Mouse (Mus musculus): ENCODE results near the gene Rasgrp3. TPM values are rescaled to one million over a fixed set of nuclear protein-coding genes. Genes with fewer than 3 reads are reported as not detected.

Rasgrp3 gene
- polyA plus RNA-seq, 1 experiment, result 0.66 TPM

DNA sequence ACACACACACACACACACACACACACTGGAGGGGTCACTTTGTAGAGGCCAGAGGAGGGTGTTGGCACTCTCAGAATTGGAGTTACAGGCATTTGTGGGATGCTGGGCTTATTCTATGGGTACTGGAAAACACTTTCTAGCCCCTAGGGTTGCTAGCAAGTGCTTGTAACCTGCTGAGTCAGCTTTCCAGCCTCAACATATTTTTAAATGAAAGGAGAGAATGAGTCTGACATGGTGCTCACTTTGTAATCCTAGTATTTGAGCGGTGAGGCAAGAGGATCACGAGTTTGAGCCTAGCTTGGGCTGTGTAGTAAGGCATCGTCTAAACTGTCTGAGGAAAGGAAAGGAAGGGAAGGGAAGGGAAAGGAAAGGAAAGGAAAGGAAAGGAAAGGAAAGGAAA lies 825 bp upstream of the Rasgrp3 start:
- WGBS, result 87% methylated on average over 3 of the region's 3 CpGs
- TF ChIP-seq CTCF (IDR thresholded peaks at IDR 0.05; ENCODE audit: extremely low read depth, insufficient read length, insufficient replicate concordance, low read depth, low read length) (no peak), POLR2A (IDR thresholded peaks at IDR 0.05; ENCODE audit: low read depth, low read length) (no peak)
- Histone ChIP-seq H3K27ac (ENCODE audit: insufficient read depth, low read depth, low read length) (no peak overlapping the region), H3K27me3 (ENCODE audit: control insufficient read depth, insufficient read depth, low read length) (no peaks in the 10 kb centered on the region), H3K4me3 (ENCODE audit: low read depth, low read length) (no peak overlapping the region), H3K4me1 (ENCODE audit: control insufficient read depth, insufficient read depth, insufficient read length, low read length) (no peaks in the 10 kb centered on the region), H3K36me3 (ENCODE audit: control insufficient read depth, insufficient read depth, low read length) (no peaks in the 10 kb centered on the region)

DNA sequence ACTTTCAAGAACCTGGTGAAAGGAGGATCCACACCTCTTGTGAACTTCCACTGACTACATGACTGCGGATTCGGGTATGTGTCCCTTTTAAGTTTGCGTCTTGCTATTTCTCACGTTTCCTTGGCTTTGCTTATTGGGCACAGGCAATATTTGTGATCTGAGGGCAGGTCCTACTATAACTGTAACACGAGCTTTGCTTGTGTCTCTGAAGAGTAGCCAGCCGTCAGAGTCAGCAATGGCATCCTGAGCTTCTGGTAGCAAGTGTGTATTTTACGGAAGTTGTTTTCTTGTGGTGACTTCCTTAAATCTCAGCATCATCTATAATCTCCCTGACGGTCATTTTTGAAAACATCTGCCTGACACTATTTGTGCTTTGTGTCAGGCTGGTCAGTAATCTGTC lies 399 bp downstream of the Rasgrp3 start:
- no peaks in the 10 kb centered on the region for H3K27me3 ChIP-seq (ENCODE audit: control insufficient read depth, insufficient read depth, low read length)
- 73% methylated on average over 8 of the region's 8 CpGs for WGBS
- no peak for TF ChIP-seq POLR2A (IDR thresholded peaks at IDR 0.05; ENCODE audit: low read depth, low read length)
- no peak for TF ChIP-seq CTCF (IDR thresholded peaks at IDR 0.05; ENCODE audit: extremely low read depth, insufficient read length, insufficient replicate concordance, low read depth, low read length)
- H3K36me3 ChIP-seq (ENCODE audit: control insufficient read depth, insufficient read depth, low read length), result no peaks in the 10 kb centered on the region
- peak overlapping the region; percentile 65; the same call in 1 of the 2 replicates for H3K27ac ChIP-seq (ENCODE audit: insufficient read depth, low read depth, low read length)
- H3K4me3 ChIP-seq (ENCODE audit: low read depth, low read length), result peak overlapping the region; percentile 31; the same call in 1 of the 2 replicates
- no peaks in the 10 kb centered on the region for H3K4me1 ChIP-seq (ENCODE audit: control insufficient read depth, insufficient read depth, insufficient read length, low read length)

DNA sequence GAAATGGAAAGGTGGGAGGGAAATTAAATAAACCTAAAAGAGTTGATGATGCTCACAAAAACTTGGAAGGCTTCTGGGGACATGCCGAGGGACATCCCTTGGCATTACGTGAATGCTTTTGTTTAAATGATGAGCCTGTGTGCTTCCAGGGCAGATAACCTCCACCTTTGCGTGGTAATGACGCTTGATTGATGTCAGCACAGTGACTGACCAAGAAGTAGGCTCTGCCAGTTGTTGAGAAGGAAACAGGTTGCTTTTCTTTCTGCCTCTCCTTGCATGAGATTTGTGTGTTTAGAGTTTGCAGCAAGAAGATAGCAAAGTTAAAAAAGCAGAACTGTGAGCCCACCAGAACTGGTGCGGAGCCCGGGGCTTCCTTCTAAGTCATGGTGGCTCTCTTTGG lies 1.1 kb downstream of the Rasgrp3 start:
- TF ChIP-seq POLR2A (IDR thresholded peaks at IDR 0.05; ENCODE audit: low read depth, low read length), result no peak
- no peak for TF ChIP-seq CTCF (IDR thresholded peaks at IDR 0.05; ENCODE audit: extremely low read depth, insufficient read length, insufficient replicate concordance, low read depth, low read length)
- no peak overlapping the region for H3K4me3 ChIP-seq (ENCODE audit: low read depth, low read length)
- no peaks in the 10 kb centered on the region for H3K27me3 ChIP-seq (ENCODE audit: control insufficient read depth, insufficient read depth, low read length)
- H3K4me1 ChIP-seq (ENCODE audit: control insufficient read depth, insufficient read depth, insufficient read length, low read length), result no peaks in the 10 kb centered on the region
- H3K36me3 ChIP-seq (ENCODE audit: control insufficient read depth, insufficient read depth, low read length), result no peaks in the 10 kb centered on the region
- WGBS, result 70% methylated on average over 6 of the region's 6 CpGs
- no peak overlapping the region for H3K27ac ChIP-seq (ENCODE audit: insufficient read depth, low read depth, low read length)

DNA sequence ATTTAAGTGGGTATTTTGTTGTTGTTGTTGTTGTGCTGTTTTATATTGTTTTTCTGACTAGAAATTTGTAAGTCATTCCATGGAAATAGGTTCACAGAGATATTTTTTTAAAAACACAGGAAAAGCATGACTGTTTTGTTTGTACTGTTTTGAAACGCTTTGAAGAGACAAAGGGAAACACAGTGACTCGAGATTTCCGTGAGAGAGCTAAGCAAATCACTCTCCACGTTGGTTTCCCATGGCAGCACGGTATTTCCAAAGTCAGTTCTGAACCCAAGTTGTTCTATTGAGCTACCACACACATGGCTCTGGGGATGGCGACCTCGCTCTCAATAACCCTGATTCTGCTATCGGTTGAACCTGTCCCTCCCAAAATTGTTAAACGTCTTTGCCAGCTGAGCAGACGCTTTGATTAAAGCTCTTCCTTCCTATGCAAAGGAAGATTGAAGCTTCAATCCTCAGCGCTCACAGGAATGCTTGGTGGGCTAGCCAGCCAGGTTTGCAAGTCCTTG lies 1.6 kb downstream of the Rasgrp3 start:
- no peaks in the 10 kb centered on the region for H3K27me3 ChIP-seq (ENCODE audit: control insufficient read depth, insufficient read depth, low read length)
- WGBS, result 72% methylated on average over 11 of the region's 11 CpGs
- no peak overlapping the region for H3K27ac ChIP-seq (ENCODE audit: insufficient read depth, low read depth, low read length)
- H3K4me1 ChIP-seq (ENCODE audit: control insufficient read depth, insufficient read depth, insufficient read length, low read length), result no peaks in the 10 kb centered on the region
- TF ChIP-seq CTCF (IDR thresholded peaks at IDR 0.05; ENCODE audit: extremely low read depth, insufficient read length, insufficient replicate concordance, low read depth, low read length) (no peak), POLR2A (IDR thresholded peaks at IDR 0.05; ENCODE audit: low read depth, low read length) (no peak)
- no peaks in the 10 kb centered on the region for H3K36me3 ChIP-seq (ENCODE audit: control insufficient read depth, insufficient read depth, low read length)
- H3K4me3 ChIP-seq (ENCODE audit: low read depth, low read length), result peak overlapping the region; percentile 33; the same call in 1 of the 2 replicates

DNA sequence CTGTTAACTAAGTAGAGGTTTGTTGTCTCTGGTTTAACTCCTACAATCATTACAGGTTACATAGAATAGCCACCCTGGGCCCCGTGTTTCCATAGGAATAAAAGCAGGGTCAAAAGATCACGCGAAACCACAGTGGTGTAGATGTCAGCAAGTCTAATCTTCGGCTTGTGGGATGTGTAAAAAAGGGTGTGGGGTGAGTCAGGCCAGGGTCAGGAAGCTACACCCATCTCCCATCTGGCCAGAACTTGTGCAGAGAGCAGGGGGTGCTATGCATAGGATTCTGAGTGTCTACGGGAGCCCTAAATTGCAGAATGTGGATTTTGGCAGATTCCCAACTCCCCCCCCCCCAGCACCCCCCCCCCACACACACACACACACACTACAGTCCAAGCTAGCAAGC lies 2.5 kb downstream of the Rasgrp3 start:
- Histone ChIP-seq H3K4me3 (ENCODE audit: low read depth, low read length) (no peak overlapping the region), H3K4me1 (ENCODE audit: control insufficient read depth, insufficient read depth, insufficient read length, low read length) (no peaks in the 10 kb centered on the region), H3K36me3 (ENCODE audit: control insufficient read depth, insufficient read depth, low read length) (no peaks in the 10 kb centered on the region), H3K27ac (ENCODE audit: insufficient read depth, low read depth, low read length) (no peak overlapping the region), H3K27me3 (ENCODE audit: control insufficient read depth, insufficient read depth, low read length) (no peaks in the 10 kb centered on the region)
- TF ChIP-seq CTCF (IDR thresholded peaks at IDR 0.05; ENCODE audit: extremely low read depth, insufficient read length, insufficient replicate concordance, low read depth, low read length), result no peak
- no peak for TF ChIP-seq POLR2A (IDR thresholded peaks at IDR 0.05; ENCODE audit: low read depth, low read length)
- WGBS, result 41% methylated on average over 5 of the region's 5 CpGs

DNA sequence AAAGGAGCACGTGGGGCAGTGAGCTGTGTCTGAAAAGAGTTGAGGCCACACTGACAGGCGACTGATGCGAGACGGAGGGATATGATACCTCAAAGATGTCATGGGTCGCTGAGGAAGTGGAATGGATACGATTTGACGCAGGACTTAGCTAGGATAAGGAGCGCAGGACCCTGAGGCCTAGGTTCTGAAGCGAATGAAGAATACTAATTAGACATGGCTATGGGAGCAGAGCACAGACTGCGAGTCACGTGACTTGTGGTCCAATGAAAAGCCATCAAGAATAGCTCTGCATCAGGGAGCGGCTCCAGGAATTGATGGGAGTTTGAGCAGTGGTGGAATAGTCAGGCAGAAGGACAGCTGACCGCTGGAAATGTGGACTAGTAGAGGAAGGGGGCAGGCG lies 3.4 kb downstream of the Rasgrp3 start:
- 85% methylated on average over 14 of the region's 14 CpGs for WGBS
- H3K4me1 ChIP-seq (ENCODE audit: control insufficient read depth, insufficient read depth, insufficient read length, low read length), result peaks cover under 1% of the 10 kb centered on the region; the same call in 1 of the 2 replicates
- no peaks in the 10 kb centered on the region for H3K27me3 ChIP-seq (ENCODE audit: control insufficient read depth, insufficient read depth, low read length)
- TF ChIP-seq POLR2A (IDR thresholded peaks at IDR 0.05; ENCODE audit: low read depth, low read length) (no peak), CTCF (IDR thresholded peaks at IDR 0.05; ENCODE audit: extremely low read depth, insufficient read length, insufficient replicate concordance, low read depth, low read length) (no peak)
- no peak overlapping the region for H3K27ac ChIP-seq (ENCODE audit: insufficient read depth, low read depth, low read length)
- no peaks in the 10 kb centered on the region for H3K36me3 ChIP-seq (ENCODE audit: control insufficient read depth, insufficient read depth, low read length)
- no peak overlapping the region for H3K4me3 ChIP-seq (ENCODE audit: low read depth, low read length)

DNA sequence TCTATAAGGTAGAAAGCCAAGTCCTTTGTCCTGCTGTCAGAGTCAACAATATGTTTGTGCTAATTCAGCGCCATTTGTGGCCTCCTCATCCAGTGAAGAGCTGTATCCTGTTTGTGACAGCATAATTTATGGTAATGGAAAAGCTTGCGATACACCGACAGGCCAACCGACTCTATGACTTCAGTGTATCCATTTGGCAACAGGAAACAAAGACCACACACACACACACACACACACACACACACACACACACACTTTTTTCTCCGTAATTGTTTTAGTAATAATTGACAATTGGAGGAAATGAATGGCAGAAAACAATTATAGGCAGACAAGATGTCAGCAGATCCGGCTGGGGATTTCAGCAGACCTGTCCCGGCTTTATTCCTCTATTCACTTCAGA lies 4.9 kb downstream of the Rasgrp3 start:
- no peaks in the 10 kb centered on the region for H3K27me3 ChIP-seq (ENCODE audit: control insufficient read depth, insufficient read depth, low read length)
- no peak overlapping the region for H3K27ac ChIP-seq (ENCODE audit: insufficient read depth, low read depth, low read length)
- peaks cover 3% of the 10 kb centered on the region for H3K4me1 ChIP-seq (ENCODE audit: control insufficient read depth, insufficient read depth, insufficient read length, low read length)
- WGBS, result 70% methylated on average over 7 of the region's 7 CpGs
- TF ChIP-seq POLR2A (IDR thresholded peaks at IDR 0.05; ENCODE audit: low read depth, low read length) (no peak), CTCF (IDR thresholded peaks at IDR 0.05; ENCODE audit: extremely low read depth, insufficient read length, insufficient replicate concordance, low read depth, low read length) (no peak)
- H3K36me3 ChIP-seq (ENCODE audit: control insufficient read depth, insufficient read depth, low read length), result no peaks in the 10 kb centered on the region
- no peak overlapping the region for H3K4me3 ChIP-seq (ENCODE audit: low read depth, low read length)
